Mouse (Mus musculus): Measurements from ENCODE around the gene Pcbp1. TPM values are rescaled to one million over a fixed set of nuclear protein-coding genes. Genes with fewer than 3 reads are reported as not detected.
A peak's percentile ranks its signal among the peaks of the same experiment; 100 is the strongest.

The Pcbp1 gene
- polyA plus RNA-seq, 1 experiment from 2014 or later = 238 TPM

- Histone ChIP-seq H3K9me3 (ENCODE audit: control insufficient read depth, low read length) (no peaks in the 10 kb centered on the region), H3K36me3 (ENCODE audit: control insufficient read depth, insufficient read depth, low read length) (peaks cover 2% of the 10 kb centered on the region; the same call in 1 of the 2 replicates), H3K4me3 (ENCODE audit: low read depth, low read length) (peak overlapping the region; percentile 99), H3K9ac (replicated peaks; ENCODE audit: low read depth, low read length) (peak overlapping the region; percentile 99), H3K4me1 (ENCODE audit: control insufficient read depth, insufficient read depth, low read length) (peaks cover 21% of the 10 kb centered on the region; the same call in 1 of the 2 replicates), H3K27ac (ENCODE audit: low read depth, low read length) (peak overlapping the region; percentile 100), H3K4me2 (ENCODE audit: low read depth, low read length) (peak overlapping the region; percentile 89), H3K27me3 (ENCODE audit: control insufficient read depth, insufficient read depth, low read length) (no peaks in the 10 kb centered on the region; the same call in 1 of the 2 replicates)
- 5% methylated on average over 49 of the region's 49 CpGs for WGBS
- ATAC-seq (ENCODE audit: low read depth) = peak; percentile 74
Measured at GRCm38 (mm10) chr6:86526961-86527740, 1.0 kb upstream of the Pcbp1 start.

- Histone ChIP-seq H3K27me3 (ENCODE audit: control insufficient read depth, insufficient read depth, low read length) (no peaks in the 10 kb centered on the region; the same call in 1 of the 2 replicates), H3K4me2 (ENCODE audit: low read depth, low read length) (peak overlapping the region; percentile 89), H3K4me3 (ENCODE audit: low read depth, low read length) (peak overlapping the region; percentile 99), H3K4me1 (ENCODE audit: control insufficient read depth, insufficient read depth, low read length) (peaks cover 18% of the 10 kb centered on the region; the same call in 1 of the 2 replicates), H3K9ac (replicated peaks; ENCODE audit: low read depth, low read length) (peak overlapping the region; percentile 99), H3K9me3 (ENCODE audit: control insufficient read depth, low read length) (no peaks in the 10 kb centered on the region), H3K27ac (ENCODE audit: low read depth, low read length) (peak overlapping the region; percentile 100), H3K36me3 (ENCODE audit: control insufficient read depth, insufficient read depth, low read length) (no peaks in the 10 kb centered on the region)
- WGBS = 0% methylated on average over 28 of the region's 36 CpGs
- ATAC-seq (ENCODE audit: low read depth) = peak; percentile 35; the same call in 1 of the 2 replicates
Measured at GRCm38 (mm10) chr6:86525646-86526031, 482 bp downstream of the Pcbp1 start.

GRCm38 (mm10) chr6:86524879-86525645 lies 1.1 kb downstream of the Pcbp1 start:
- H3K9ac ChIP-seq (replicated peaks; ENCODE audit: low read depth, low read length) = peak overlapping the region; percentile 99
- under 1% methylated on average over 51 of the region's 51 CpGs for WGBS
- peaks cover 18% of the 10 kb centered on the region; the same call in 1 of the 2 replicates for H3K4me1 ChIP-seq (ENCODE audit: control insufficient read depth, insufficient read depth, low read length)
- peak overlapping the region; percentile 89 for H3K4me2 ChIP-seq (ENCODE audit: low read depth, low read length)
- peak overlapping the region; percentile 99 for H3K4me3 ChIP-seq (ENCODE audit: low read depth, low read length)
- no peaks in the 10 kb centered on the region; the same call in 1 of the 2 replicates for H3K27me3 ChIP-seq (ENCODE audit: control insufficient read depth, insufficient read depth, low read length)
- no peaks in the 10 kb centered on the region for H3K9me3 ChIP-seq (ENCODE audit: control insufficient read depth, low read length)
- peak; percentile 15; the same call in 1 of the 2 replicates for ATAC-seq (ENCODE audit: low read depth)
- H3K27ac ChIP-seq (ENCODE audit: low read depth, low read length) = peak overlapping the region; percentile 100
- H3K36me3 ChIP-seq (ENCODE audit: control insufficient read depth, insufficient read depth, low read length) = no peaks in the 10 kb centered on the region

GRCm38 (mm10) chr6:86523755-86524434 lies 2.2 kb downstream of the Pcbp1 start:
- Histone ChIP-seq H3K27me3 (ENCODE audit: control insufficient read depth, insufficient read depth, low read length) (no peaks in the 10 kb centered on the region; the same call in 1 of the 2 replicates), H3K36me3 (ENCODE audit: control insufficient read depth, insufficient read depth, low read length) (no peaks in the 10 kb centered on the region), H3K4me2 (ENCODE audit: low read depth, low read length) (peak overlapping the region; percentile 89), H3K9ac (replicated peaks; ENCODE audit: low read depth, low read length) (peak overlapping the region; percentile 99), H3K4me3 (ENCODE audit: low read depth, low read length) (peak overlapping the region; percentile 99), H3K27ac (ENCODE audit: low read depth, low read length) (peak overlapping the region; percentile 87), H3K9me3 (ENCODE audit: control insufficient read depth, low read length) (no peaks in the 10 kb centered on the region), H3K4me1 (ENCODE audit: control insufficient read depth, insufficient read depth, low read length) (peaks cover 18% of the 10 kb centered on the region; the same call in 1 of the 2 replicates)
- ATAC-seq (ENCODE audit: low read depth) = no peak
- under 1% methylated on average over 15 of the region's 15 CpGs for WGBS

GRCm38 (mm10) chr6:86523242-86523754 lies 2.8 kb downstream of the Pcbp1 start:
- peak overlapping the region; percentile 99 for H3K4me3 ChIP-seq (ENCODE audit: low read depth, low read length)
- H3K4me2 ChIP-seq (ENCODE audit: low read depth, low read length) = peak overlapping the region; percentile 89
- H3K9ac ChIP-seq (replicated peaks; ENCODE audit: low read depth, low read length) = peak overlapping the region; percentile 99
- 34% methylated on average over 3 of the region's 3 CpGs for whole genome bisulfite sequencing
- no peaks in the 10 kb centered on the region for H3K9me3 ChIP-seq (ENCODE audit: control insufficient read depth, low read length)
- H3K36me3 ChIP-seq (ENCODE audit: control insufficient read depth, insufficient read depth, low read length) = no peaks in the 10 kb centered on the region
- H3K27ac ChIP-seq (ENCODE audit: low read depth, low read length) = peak overlapping the region; percentile 87
- ATAC-seq (ENCODE audit: low read depth) = no peak
- H3K4me1 ChIP-seq (ENCODE audit: control insufficient read depth, insufficient read depth, low read length) = peaks cover 18% of the 10 kb centered on the region; the same call in 1 of the 2 replicates
- H3K27me3 ChIP-seq (ENCODE audit: control insufficient read depth, insufficient read depth, low read length) = no peaks in the 10 kb centered on the region; the same call in 1 of the 2 replicates

- no peaks in the 10 kb centered on the region; the same call in 1 of the 2 replicates for H3K27me3 ChIP-seq (ENCODE audit: control insufficient read depth, insufficient read depth, low read length)
- peak overlapping the region; percentile 89 for H3K4me2 ChIP-seq (ENCODE audit: low read depth, low read length)
- peaks cover 12% of the 10 kb centered on the region; the same call in 1 of the 2 replicates for H3K4me1 ChIP-seq (ENCODE audit: control insufficient read depth, insufficient read depth, low read length)
- no peaks in the 10 kb centered on the region for H3K36me3 ChIP-seq (ENCODE audit: control insufficient read depth, insufficient read depth, low read length)
- no peak overlapping the region for H3K27ac ChIP-seq (ENCODE audit: low read depth, low read length)
- H3K4me3 ChIP-seq (ENCODE audit: low read depth, low read length) = no peak overlapping the region
- no peak overlapping the region for H3K9ac ChIP-seq (replicated peaks; ENCODE audit: low read depth, low read length)
- ATAC-seq (ENCODE audit: low read depth) = no peak
- 84% methylated on average over 5 of the region's 5 CpGs for WGBS
- no peaks in the 10 kb centered on the region for H3K9me3 ChIP-seq (ENCODE audit: control insufficient read depth, low read length)
Measured at GRCm38 (mm10) chr6:86522001-86522911, 3.9 kb downstream of the Pcbp1 start.

GRCm38 (mm10) chr6:86519767-86520345 lies 6.3 kb downstream of the Pcbp1 start:
- no peak overlapping the region for H3K4me2 ChIP-seq (ENCODE audit: low read depth, low read length)
- no peaks in the 10 kb centered on the region for H3K27me3 ChIP-seq (ENCODE audit: control insufficient read depth, insufficient read depth, low read length)
- no peaks in the 10 kb centered on the region for H3K9me3 ChIP-seq (ENCODE audit: control insufficient read depth, low read length)
- H3K9ac ChIP-seq (replicated peaks; ENCODE audit: low read depth, low read length) = no peak overlapping the region
- H3K4me1 ChIP-seq (ENCODE audit: control insufficient read depth, insufficient read depth, low read length) = peaks cover 12% of the 10 kb centered on the region; the same call in 1 of the 2 replicates
- H3K36me3 ChIP-seq (ENCODE audit: control insufficient read depth, insufficient read depth, low read length) = no peaks in the 10 kb centered on the region
- no peak overlapping the region for H3K27ac ChIP-seq (ENCODE audit: low read depth, low read length)
- WGBS = 69% methylated on average over 3 of the region's 3 CpGs
- no peak for ATAC-seq (ENCODE audit: low read depth)
- no peak overlapping the region for H3K4me3 ChIP-seq (ENCODE audit: low read depth, low read length)

Data from neural tube, embryonic 14.5 days (tissue).